Mouse (Mus musculus): Measurements from ENCODE around the gene 4930407I10Rik. TPM values are rescaled to one million over a fixed set of nuclear protein-coding genes. Genes with fewer than 3 reads are reported as not detected.

The 4930407I10Rik gene
- polyA plus RNA-seq, 1 experiment from 2014 or later, result not detected

DNA sequence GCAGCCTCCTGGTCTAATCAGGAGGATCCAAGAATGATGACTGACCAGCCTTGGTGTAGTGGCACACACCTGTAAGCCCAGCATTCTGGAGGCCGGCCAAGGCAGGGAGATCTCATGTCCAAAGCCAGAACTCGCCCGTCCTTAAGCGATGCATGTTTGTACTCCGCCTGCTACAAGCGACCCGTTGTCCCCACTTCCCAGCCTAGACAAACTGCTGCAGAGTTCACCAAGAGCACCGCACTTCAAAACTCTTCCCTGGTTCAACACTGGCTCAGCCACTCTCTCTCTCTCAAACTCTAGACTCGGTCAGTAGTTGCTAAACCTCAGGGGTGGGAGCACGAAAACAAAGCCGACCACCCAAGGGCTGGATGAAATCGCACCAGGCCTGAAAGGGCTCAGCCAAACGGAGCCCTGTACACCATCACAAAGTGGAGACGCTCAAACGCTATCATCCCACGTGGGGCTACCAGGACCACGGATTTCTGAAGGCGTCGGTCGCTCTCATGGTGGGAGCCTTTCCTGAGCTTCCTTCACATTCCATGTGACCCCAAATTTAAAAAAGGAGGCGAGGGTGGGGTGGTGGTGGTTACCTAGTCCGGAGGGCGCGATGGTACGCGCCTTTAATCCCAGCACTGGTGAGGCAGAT is 12.6 kb upstream of the 4930407I10Rik start:
- peak overlapping the region; percentile 83 for H3K4me2 ChIP-seq (ENCODE audit: low read depth, low read length)
- no peak overlapping the region for H3K27ac ChIP-seq (ENCODE audit: low read length)
- H3K9me3 ChIP-seq (ENCODE audit: control insufficient read depth, low read length), result no peaks in the 10 kb centered on the region
- H3K4me3 ChIP-seq (ENCODE audit: low read length), result peak overlapping the region; percentile 100
- peaks cover 12% of the 10 kb centered on the region for H3K36me3 ChIP-seq (ENCODE audit: control insufficient read depth, insufficient read depth, low read length)
- H3K27me3 ChIP-seq (ENCODE audit: control insufficient read depth, insufficient read depth, low read depth, low read length), result no peaks in the 10 kb centered on the region
- peak overlapping the region; percentile 97 for H3K9ac ChIP-seq (ENCODE audit: low read length)
- H3K4me1 ChIP-seq (replicated peaks; ENCODE audit: control insufficient read depth, insufficient read depth, low read length), result peaks cover 9% of the 10 kb centered on the region; the same call in 1 of the 2 replicates
- 0 out of 2 replicates have a peak, but pooled peaks have one; percentile 16 for ATAC-seq (ENCODE audit: low read depth)
- WGBS, result 1% methylated on average over 26 of the region's 26 CpGs

DNA sequence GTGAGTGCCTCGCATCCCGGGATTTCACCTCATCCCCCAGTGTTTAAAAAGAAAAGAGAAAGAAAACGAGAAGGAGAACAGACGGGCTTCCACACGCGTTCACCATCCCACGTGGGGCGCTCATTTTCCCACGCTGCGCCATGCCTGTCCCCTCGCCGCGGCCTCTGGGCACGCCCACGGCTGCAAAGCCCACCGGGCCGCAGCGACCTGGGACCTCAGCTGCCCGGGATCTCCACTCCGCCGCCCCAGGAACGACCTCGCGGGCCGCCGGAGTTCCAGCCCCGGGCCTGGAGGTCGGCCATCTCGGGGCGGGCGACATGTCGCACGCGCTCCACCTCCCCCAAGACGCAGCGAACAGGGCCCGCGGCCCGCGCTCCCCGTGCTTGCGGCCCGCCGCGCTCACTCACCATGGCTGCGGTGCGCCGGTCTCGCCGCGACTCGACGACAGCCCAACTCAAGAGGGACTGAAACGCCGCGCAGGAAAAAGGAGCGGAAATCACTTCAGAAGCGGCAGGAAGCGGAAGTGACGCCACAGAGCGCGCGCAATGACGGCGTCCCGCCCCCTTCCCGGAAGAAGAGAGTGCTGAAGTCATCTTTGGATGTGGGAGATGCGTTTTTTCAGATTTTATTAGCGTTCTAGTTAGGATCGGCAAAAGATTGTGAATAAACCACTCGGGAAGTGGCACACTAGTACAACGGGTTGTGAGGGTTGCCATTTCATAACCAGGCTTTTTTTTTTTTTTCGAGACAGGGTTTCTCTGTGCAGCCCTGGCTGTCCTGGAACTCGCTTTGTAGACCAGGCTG is 11.7 kb upstream of the 4930407I10Rik start, which contains the start of gene Snu13:
Gene Snu13, minus strand, starts transcription at position 519 of the 804 bp plus-strand sequence.
- Histone ChIP-seq H3K9me3 (ENCODE audit: control insufficient read depth, low read length) (no peaks in the 10 kb centered on the region), H3K9ac (ENCODE audit: low read length) (peak within 1 kb of the TSS; percentile 97), H3K27ac (ENCODE audit: low read length) (peak within 1 kb of the TSS; percentile 88), H3K4me2 (ENCODE audit: low read depth, low read length) (peak within 1 kb of the TSS; percentile 83), H3K27me3 (ENCODE audit: control insufficient read depth, insufficient read depth, low read depth, low read length) (no peaks in the 10 kb centered on the region), H3K4me1 (replicated peaks; ENCODE audit: control insufficient read depth, insufficient read depth, low read length) (peaks cover 9% of the 10 kb centered on the region; the same call in 1 of the 2 replicates), H3K4me3 (ENCODE audit: low read length) (peak within 1 kb of the TSS; percentile 100), H3K36me3 (ENCODE audit: control insufficient read depth, insufficient read depth, low read length) (peaks cover 11% of the 10 kb centered on the region)
- WGBS, result under 1% methylated on average over 65 of the region's 74 CpGs
- peak; percentile 94 for ATAC-seq (ENCODE audit: low read depth)

DNA sequence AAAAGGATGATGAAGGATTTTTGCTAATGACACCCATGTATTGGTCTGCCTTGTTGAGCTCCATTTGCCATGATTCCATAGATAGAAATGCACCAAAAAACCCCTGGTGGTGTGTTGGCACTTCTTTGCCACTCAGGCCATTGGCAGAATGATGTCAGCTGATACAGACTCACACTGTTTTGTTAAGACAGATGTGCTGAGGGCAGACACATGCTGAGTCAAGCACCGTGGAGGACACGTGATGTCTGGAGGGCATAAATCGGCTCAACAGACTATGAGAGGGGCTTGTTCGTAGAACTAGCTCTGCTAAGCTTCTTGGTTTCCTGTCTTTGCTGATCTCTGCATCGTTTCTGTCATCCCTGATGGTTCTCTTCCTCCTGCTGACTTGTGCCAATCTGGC is 6.4 kb upstream of the 4930407I10Rik start:
- H3K4me2 ChIP-seq (ENCODE audit: low read depth, low read length), result no peak overlapping the region
- no peak overlapping the region for H3K4me3 ChIP-seq (ENCODE audit: low read length)
- no peak for ATAC-seq (ENCODE audit: low read depth)
- H3K9ac ChIP-seq (ENCODE audit: low read length), result no peak overlapping the region
- no peak overlapping the region for H3K27ac ChIP-seq (ENCODE audit: low read length)
- no peaks in the 10 kb centered on the region for H3K36me3 ChIP-seq (ENCODE audit: control insufficient read depth, insufficient read depth, low read length)
- no peaks in the 10 kb centered on the region for H3K27me3 ChIP-seq (ENCODE audit: control insufficient read depth, insufficient read depth, low read depth, low read length)
- H3K9me3 ChIP-seq (ENCODE audit: control insufficient read depth, low read length), result no peaks in the 10 kb centered on the region
- H3K4me1 ChIP-seq (replicated peaks; ENCODE audit: control insufficient read depth, insufficient read depth, low read length), result no peaks in the 10 kb centered on the region
- WGBS, result 66% methylated on average over 5 of the region's 5 CpGs

DNA sequence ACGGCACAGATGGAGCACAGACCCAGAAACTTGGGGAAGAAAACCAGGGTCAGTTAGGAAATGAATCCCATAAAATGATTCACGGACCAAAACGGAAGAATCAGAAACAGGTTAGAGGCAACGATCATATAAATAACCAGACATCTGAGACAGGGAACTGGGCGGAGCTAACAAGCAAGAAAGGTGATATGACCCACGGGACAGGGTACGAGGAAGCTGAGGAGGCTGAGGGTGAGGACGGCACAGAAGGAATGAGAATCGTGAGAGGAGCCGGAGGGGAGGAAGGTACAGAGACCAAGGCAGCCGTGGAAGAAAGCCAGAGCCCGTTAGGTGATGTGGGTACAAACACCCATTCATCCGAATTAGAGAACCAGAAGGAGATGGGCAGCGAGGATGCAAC is 5.0 kb downstream of the 4930407I10Rik start:
- Histone ChIP-seq H3K4me2 (ENCODE audit: low read depth, low read length) (no peak overlapping the region), H3K4me3 (ENCODE audit: low read length) (no peak overlapping the region), H3K4me1 (replicated peaks; ENCODE audit: control insufficient read depth, insufficient read depth, low read length) (no peaks in the 10 kb centered on the region), H3K27me3 (ENCODE audit: control insufficient read depth, insufficient read depth, low read depth, low read length) (peaks cover 19% of the 10 kb centered on the region), H3K9ac (ENCODE audit: low read length) (no peak overlapping the region), H3K36me3 (ENCODE audit: control insufficient read depth, insufficient read depth, low read length) (no peaks in the 10 kb centered on the region), H3K27ac (ENCODE audit: low read length) (no peak overlapping the region), H3K9me3 (ENCODE audit: control insufficient read depth, low read length) (no peaks in the 10 kb centered on the region)
- ATAC-seq (ENCODE audit: low read depth), result no peak
- WGBS, result 56% methylated on average over 14 of the region's 14 CpGs

DNA sequence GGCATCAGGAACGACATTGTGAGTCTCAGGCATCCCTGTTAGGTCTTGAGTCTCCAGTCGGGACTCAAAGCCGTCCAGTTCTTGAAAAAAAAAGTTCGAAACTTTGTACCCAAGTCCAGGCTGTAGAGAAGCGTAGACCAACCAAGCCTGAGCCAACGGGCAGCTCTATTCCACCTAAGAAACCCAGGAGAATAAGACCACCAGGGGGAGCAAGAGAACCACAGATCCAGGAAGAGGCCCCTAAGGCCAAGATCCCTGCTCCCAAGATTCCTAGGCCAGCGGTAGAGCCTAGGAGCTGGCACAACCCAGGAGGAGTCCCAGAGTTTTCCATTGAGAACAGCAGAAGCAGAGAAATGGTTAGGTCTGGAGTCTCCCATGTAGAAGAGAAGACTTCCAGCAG is 6.6 kb downstream of the 4930407I10Rik start:
- WGBS, result 13% methylated on average over 7 of the region's 7 CpGs
- no peak for ATAC-seq (ENCODE audit: low read depth)
- H3K9me3 ChIP-seq (ENCODE audit: control insufficient read depth, low read length), result 0 out of 2 replicates have a peak, but pooled peaks cover 5% of the 10 kb centered on the region
- H3K4me1 ChIP-seq (replicated peaks; ENCODE audit: control insufficient read depth, insufficient read depth, low read length), result no peaks in the 10 kb centered on the region
- peaks cover 35% of the 10 kb centered on the region for H3K27me3 ChIP-seq (ENCODE audit: control insufficient read depth, insufficient read depth, low read depth, low read length)
- no peak overlapping the region for H3K4me3 ChIP-seq (ENCODE audit: low read length)
- H3K27ac ChIP-seq (ENCODE audit: low read length), result no peak overlapping the region
- no peaks in the 10 kb centered on the region for H3K36me3 ChIP-seq (ENCODE audit: control insufficient read depth, insufficient read depth, low read length)
- no peak overlapping the region for H3K9ac ChIP-seq (ENCODE audit: low read length)
- no peak overlapping the region for H3K4me2 ChIP-seq (ENCODE audit: low read depth, low read length)

DNA sequence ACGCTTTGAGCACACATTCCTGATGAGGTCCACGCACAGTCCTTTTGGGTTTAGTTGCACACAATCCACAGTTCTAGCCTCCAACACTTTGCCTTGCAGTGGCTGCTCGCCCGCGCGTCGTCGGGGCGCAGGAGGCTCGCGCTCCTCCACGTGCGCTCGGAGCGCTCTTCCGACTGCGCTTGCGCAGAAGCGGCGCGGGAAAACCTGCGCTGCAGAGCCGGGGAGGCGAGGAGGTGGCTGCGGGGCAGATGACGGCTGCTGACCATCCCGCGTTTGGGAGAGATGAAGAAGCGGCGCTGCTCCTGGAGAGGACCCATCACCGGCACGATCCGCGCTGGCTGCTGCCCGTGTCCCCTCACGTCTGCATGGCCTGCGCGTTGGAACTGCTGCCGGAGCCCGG is 10.9 kb downstream of the 4930407I10Rik start, which contains the start of gene Mei1:
Gene Mei1, plus strand, starts transcription at position 99 of the 400 bp plus-strand sequence.
- Histone ChIP-seq H3K4me3 (ENCODE audit: low read length) (peak within 1 kb of the TSS; percentile 5; the same call in 1 of the 2 replicates), H3K9me3 (ENCODE audit: control insufficient read depth, low read length) (0 out of 2 replicates have a peak, but pooled peaks cover 5% of the 10 kb centered on the region), H3K9ac (ENCODE audit: low read length) (no peak within 1 kb of the TSS), H3K4me2 (ENCODE audit: low read depth, low read length) (peak within 1 kb of the TSS; percentile 21; the same call in 1 of the 2 replicates), H3K4me1 (replicated peaks; ENCODE audit: control insufficient read depth, insufficient read depth, low read length) (no peaks in the 10 kb centered on the region), H3K27me3 (ENCODE audit: control insufficient read depth, insufficient read depth, low read depth, low read length) (peaks cover 31% of the 10 kb centered on the region), H3K36me3 (ENCODE audit: control insufficient read depth, insufficient read depth, low read length) (no peaks in the 10 kb centered on the region), H3K27ac (ENCODE audit: low read length) (no peak within 1 kb of the TSS)
- WGBS, result 14% methylated on average over 40 of the region's 40 CpGs
- ATAC-seq (ENCODE audit: low read depth), result no peak

DNA sequence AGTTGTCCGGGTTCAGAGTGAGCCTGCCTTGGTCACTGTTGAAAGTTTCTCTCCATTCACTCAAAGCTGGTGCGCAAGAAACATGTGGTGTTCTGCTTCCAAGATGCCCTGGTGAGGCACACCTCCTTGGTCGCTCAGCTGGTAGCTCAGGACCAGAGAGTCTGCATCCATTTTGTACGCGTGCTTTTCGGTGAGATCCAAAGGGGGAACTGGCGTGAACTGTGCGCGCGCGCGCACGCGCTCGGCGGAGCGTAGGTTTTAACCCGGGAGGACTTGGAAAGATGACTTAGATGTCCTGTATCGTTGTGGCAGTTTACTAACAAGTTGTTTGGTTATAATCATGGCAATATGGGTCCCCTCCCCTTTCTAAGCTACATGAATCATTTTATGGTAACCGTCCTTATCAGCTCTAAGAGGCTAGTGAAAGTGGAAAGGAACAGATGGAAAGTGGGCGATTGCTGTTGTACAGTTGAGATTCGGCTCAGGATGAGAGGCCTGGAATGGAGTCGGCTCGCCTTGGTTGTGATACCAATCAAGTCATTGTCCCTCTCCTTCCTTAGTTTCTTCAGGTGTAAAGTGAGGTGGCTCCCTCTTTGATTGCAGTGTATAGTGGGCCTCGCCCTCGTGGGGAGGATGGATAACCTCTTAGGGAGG is 13.0 kb downstream of the 4930407I10Rik start:
- Histone ChIP-seq H3K4me3 (ENCODE audit: low read length) (no peak overlapping the region), H3K27me3 (ENCODE audit: control insufficient read depth, insufficient read depth, low read depth, low read length) (peaks cover 28% of the 10 kb centered on the region), H3K4me2 (ENCODE audit: low read depth, low read length) (no peak overlapping the region), H3K27ac (ENCODE audit: low read length) (no peak overlapping the region), H3K36me3 (ENCODE audit: control insufficient read depth, insufficient read depth, low read length) (no peaks in the 10 kb centered on the region), H3K9ac (ENCODE audit: low read length) (no peak overlapping the region), H3K4me1 (replicated peaks; ENCODE audit: control insufficient read depth, insufficient read depth, low read length) (no peaks in the 10 kb centered on the region), H3K9me3 (ENCODE audit: control insufficient read depth, low read length) (0 out of 2 replicates have a peak, but pooled peaks cover 5% of the 10 kb centered on the region)
- WGBS, result 85% methylated on average over 26 of the region's 26 CpGs
- ATAC-seq (ENCODE audit: low read depth), result no peak

- Histone ChIP-seq H3K4me1 (replicated peaks; ENCODE audit: control insufficient read depth, insufficient read depth, low read length) (no peaks in the 10 kb centered on the region), H3K27me3 (ENCODE audit: control insufficient read depth, insufficient read depth, low read depth, low read length) (peaks cover 27% of the 10 kb centered on the region), H3K4me2 (ENCODE audit: low read depth, low read length) (no peak overlapping the region), H3K9me3 (ENCODE audit: control insufficient read depth, low read length) (0 out of 2 replicates have a peak, but pooled peaks cover 5% of the 10 kb centered on the region), H3K4me3 (ENCODE audit: low read length) (no peak overlapping the region), H3K9ac (ENCODE audit: low read length) (no peak overlapping the region), H3K36me3 (ENCODE audit: control insufficient read depth, insufficient read depth, low read length) (no peaks in the 10 kb centered on the region), H3K27ac (ENCODE audit: low read length) (no peak overlapping the region)
- WGBS, result 76% methylated on average over 7 of the region's 7 CpGs
- no peak for ATAC-seq (ENCODE audit: low read depth)
Measured at GRCm38 (mm10) chr15:82073490-82073889, 14.5 kb downstream of the 4930407I10Rik start.

GRCm38 (mm10) chr15:82079883-82080282 is 20.9 kb downstream of the 4930407I10Rik start:
- Histone ChIP-seq H3K4me1 (replicated peaks; ENCODE audit: control insufficient read depth, insufficient read depth, low read length) (no peaks in the 10 kb centered on the region), H3K4me2 (ENCODE audit: low read depth, low read length) (no peak overlapping the region), H3K9ac (ENCODE audit: low read length) (no peak overlapping the region), H3K36me3 (ENCODE audit: control insufficient read depth, insufficient read depth, low read length) (no peaks in the 10 kb centered on the region), H3K27me3 (ENCODE audit: control insufficient read depth, insufficient read depth, low read depth, low read length) (no peaks in the 10 kb centered on the region), H3K27ac (ENCODE audit: low read length) (no peak overlapping the region), H3K9me3 (ENCODE audit: control insufficient read depth, low read length) (no peaks in the 10 kb centered on the region), H3K4me3 (ENCODE audit: low read length) (no peak overlapping the region)
- ATAC-seq (ENCODE audit: low read depth), result no peak
- WGBS, result 49% methylated on average over 10 of the region's 10 CpGs

Measured in lung, embryonic 16.5 days (tissue).